ENCODE assay signal across 10 mouse cellular contexts in genomic region chr17:6686299-6686971, GRCm38 (mm10). TPM values are rescaled to one million over a fixed set of nuclear protein-coding genes. Genes with fewer than 3 reads are reported as not detected.
DNase-seq lines count a peak whose midpoint lies in the region; ATAC-seq lines count a peak whose summit lies in the region.
"Had no signal": no experiment of that assay in that cellular context is flagged by ENCODE, and none has a peak within 500 bp of the region (broad histone marks: within the 10 kb centered on the region; RNA-seq: fewer than 3 reads in every experiment).

No protein-coding gene starts in this region.

- ATAC-seq in inflammation-experienced regulatory T-cells, adult 6 months, result peak; percentile 63
- peak; percentile 11; the same call in 1 of the 2 replicates for ATAC-seq in neutrophil, adult 5-6 weeks (ENCODE audit: extremely low read depth, insufficient number of reproducible peaks, low FRiP score, poor library complexity, severe bottlenecking)

- DNase-seq in CD4-positive, CD25-positive, alpha-beta regulatory T cell, adult 2 months (ENCODE audit: low read depth, low spot score), result peak; percentile 19
- peak; percentile 4 for DNase-seq in MN1 (ENCODE audit: low spot score)
- peak; percentile 62 for DNase-seq in thymus, postnatal 0 days (ENCODE audit: low spot score)
- peak; percentile 44 for DNase-seq in thymus, postnatal 4 days

RNA-seq across cellular contexts. Expression of gene Sytl3, which starts 27.5 kb away (rescaled TPM):
- 10 to 100 TPM in 1 of 3 experiments, 1 to 10 TPM in 2; 2.5 to 23.6 (median 3.9) TPM for polyA plus RNA-seq in inflammation-experienced regulatory T-cells, adult 6 months (2017; shearing (Covaris generic))
- 5.5 and 6.4 TPM in 2 replicates for total RNA-seq in neutrophil, adult 5-6 weeks (2017)
- polyA plus RNA-seq in thymus, postnatal 0 days (2015; fragmentation: Nextera tagmentation; extraction: Ambion mirVana), result 62.0 and 75.8 TPM in 2 replicates
- polyA plus RNA-seq: adrenal gland, adult 2 months; embryonic facial prominence, embryonic 11.5 days; erythroblast, embryonic 14.5 days; G1E had no signal

RNA-seq across cellular contexts. Expression of gene Dynlt1f, which starts 30.7 kb away (rescaled TPM):
- polyA plus RNA-seq in inflammation-experienced regulatory T-cells, adult 6 months (2017; shearing (Covaris generic)), result 100 to 1,000 TPM in 1 of 3 experiments, 10 to 100 TPM in 2; 70.8 to 107 (median 72.0) TPM
- 122 and 128 TPM in 2 replicates for total RNA-seq in neutrophil, adult 5-6 weeks (2017)
- polyA plus RNA-seq in thymus, postnatal 0 days (2015; fragmentation: Nextera tagmentation; extraction: Ambion mirVana), result 304 and 317 TPM in 2 replicates

Comparison
In these comparisons a context has a peak if more than half of its experiments do, and no peak if none do; other contexts are left out.
1. Peak in every context shown above with its lines: DNase-seq and ATAC-seq.
2. DNase-seq: peak in every context shown above with its lines; median percentile 62 in thymus, postnatal 0 days; 44 in thymus, postnatal 4 days; 19 in CD4-positive, CD25-positive, alpha-beta regulatory T cell, adult 2 months; 4 in MN1.